Mouse (Mus musculus) stomach, postnatal 0 days (tissue): Measurements from ENCODE around the gene Ttll9. TPM values are rescaled to one million over a fixed set of nuclear protein-coding genes. Genes with fewer than 3 reads are reported as not detected.

Experiments used
- ATAC-seq: fragments of 200-750 bp; cut with Nextera tagmentation; 2 replicates; pipeline ENCODE4 v1.8.0; 2017; ENCODE audit not compliant: low FRiP score, low TSS enrichment
- DNase-seq: peaks from one replicate; pipeline ENCODE4 v3.0.0-alpha.2; 2016; ENCODE audit warnings: low spot score
- H3K27ac ChIP-seq: fragments of 300-500 bp; sonication (generic); replicated peaks from 2 replicates; pipeline ENCODE4 v1.5.1; 2014; ENCODE audit warnings: mild to moderate bottlenecking, control low read depth
- H3K27me3 ChIP-seq: fragments of 300-500 bp; sonication (generic); 2 replicates; pipeline ENCODE4 v1.6.1; 2014; ENCODE audit warnings: low read length; ENCODE audit not compliant: control insufficient read depth, insufficient read depth
- H3K36me3 ChIP-seq: fragments of 300-500 bp; sonication (generic); 2 replicates; pipeline ENCODE4 v1.6.1; 2014; ENCODE audit warnings: low read length, mixed read lengths; ENCODE audit not compliant: control insufficient read depth, insufficient read depth
- H3K4me1 ChIP-seq: fragments of 300-500 bp; sonication (generic); replicated peaks from 2 replicates; pipeline ENCODE4 v1.6.1; 2014; ENCODE audit warnings: antibody characterized with exemption; ENCODE audit not compliant: control insufficient read depth, insufficient read depth
- H3K4me2 ChIP-seq: fragments of 300-500 bp; sonication (generic); replicated peaks from 2 replicates; pipeline ENCODE4 v1.6.1; 2014; ENCODE audit warnings: low read depth, mild to moderate bottlenecking, control low read depth, moderate library complexity
- H3K4me3 ChIP-seq: fragments of 300-500 bp; sonication (generic); 2 replicates; pipeline ENCODE4 v1.5.1; 2014; ENCODE audit warnings: low read depth, low read length, control low read depth
- H3K9ac ChIP-seq: fragments of 300-500 bp; sonication (generic); 2 replicates; pipeline ENCODE4 v1.6.1; 2014; ENCODE audit warnings: mild to moderate bottlenecking, low read length, control low read depth, mixed read lengths
- H3K9me3 ChIP-seq: fragments of 300-500 bp; sonication (generic); 2 replicates; pipeline ENCODE4 v1.6.1; 2016; ENCODE audit warnings: low read length; ENCODE audit not compliant: control insufficient read depth
- CTCF ChIP-seq: IDR thresholded peaks from 2 replicates; pipeline ENCODE4 v1.5.1; 2016; ENCODE audit warnings: antibody characterized with exemption, low read depth, mild to moderate bottlenecking, moderate library complexity
- EP300 ChIP-seq: optimal IDR thresholded peaks from 2 replicates; pipeline ENCODE3; 2016; ENCODE audit warnings: antibody characterized with exemption
- WGBS: fragments of 180-500 bp; shearing (Covaris S2); extraction: QIAGEN DNeasy Blood & Tissue Kit; methylation state at CpG from one replicate; pipeline ENCODE4 v1.1.7; 2014; 5-methylcytosine and 5-hydroxymethylcytosine counted together
- polyA plus RNA-seq: library from polyadenylated mRNA; unstranded; fragments of >200 nt; fragmentation: Nextera tagmentation; extraction: Ambion mirVana; gene quantifications from 2 replicates; pipeline ENCODE4 v1.2.1, GENCODE M21; 2015

Ttll9 gene
- polyA plus RNA-seq, 1 experiment from 2014 or later, result not detected

DNA sequence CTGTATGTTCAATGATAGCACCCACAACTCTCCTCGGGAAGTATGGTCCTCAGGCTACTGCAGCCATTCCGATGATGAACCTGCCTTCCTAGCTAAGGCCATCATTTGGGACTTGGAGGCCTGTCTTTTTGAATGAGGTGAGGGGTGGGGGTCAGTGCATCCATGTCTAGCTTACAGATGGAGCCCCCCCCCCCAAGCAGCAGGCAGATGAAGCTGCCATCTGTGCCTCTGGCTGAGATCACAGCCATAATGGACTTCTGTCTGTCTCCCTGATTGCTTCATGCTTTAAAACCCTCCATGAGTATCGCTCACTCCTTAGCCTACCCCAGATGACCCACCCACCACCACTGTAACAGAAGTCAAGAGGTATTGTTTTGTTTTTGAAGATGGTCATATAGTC lies 57.1 kb downstream of the Ttll9 start:
- Histone ChIP-seq H3K4me3 (no peak overlapping the region), H3K4me1 (0 out of 2 replicates have a peak, but pooled peaks cover 2% of the 10 kb centered on the region), H3K27ac (no peak overlapping the region), H3K36me3 (no peaks in the 10 kb centered on the region), H3K4me2 (no peak overlapping the region), H3K9me3 (no peaks in the 10 kb centered on the region), H3K27me3 (no peaks in the 10 kb centered on the region), H3K9ac (no peak overlapping the region)
- TF ChIP-seq EP300, result no peak
- TF ChIP-seq CTCF, result no peak
- DNase-seq (no peak), ATAC-seq (no peak)
- 74% methylated on average over 3 of the region's 3 CpGs for WGBS

- Histone ChIP-seq H3K4me1 (no peaks in the 10 kb centered on the region), H3K4me2 (no peak overlapping the region), H3K9me3 (no peaks in the 10 kb centered on the region), H3K36me3 (no peaks in the 10 kb centered on the region), H3K4me3 (no peak overlapping the region), H3K9ac (no peak overlapping the region), H3K27ac (no peak overlapping the region), H3K27me3 (no peaks in the 10 kb centered on the region)
- ATAC-seq (no peak), DNase-seq (no peak)
- TF ChIP-seq EP300, result no peak
- no peak for TF ChIP-seq CTCF
- WGBS, result 69% methylated on average over 3 of the region's 3 CpGs
Measured at GRCm38 (mm10) chr2:153021163-153021562, 58.9 kb downstream of the Ttll9 start.

GRCm38 (mm10) chr2:153022855-153023254 lies 60.6 kb downstream of the Ttll9 start:
- H3K4me2 ChIP-seq, result no peak overlapping the region
- no peaks in the 10 kb centered on the region for H3K27me3 ChIP-seq
- no peak for DNase-seq
- no peak overlapping the region for H3K9ac ChIP-seq
- ATAC-seq, result no peak; the same call in 1 of the 2 replicates
- no peaks in the 10 kb centered on the region for H3K4me1 ChIP-seq
- no peaks in the 10 kb centered on the region for H3K9me3 ChIP-seq
- no peak overlapping the region for H3K27ac ChIP-seq
- H3K4me3 ChIP-seq, result no peak overlapping the region
- 48% methylated on average over 4 of the region's 4 CpGs for WGBS
- no peak for TF ChIP-seq CTCF
- no peak for TF ChIP-seq EP300
- H3K36me3 ChIP-seq, result no peaks in the 10 kb centered on the region

DNA sequence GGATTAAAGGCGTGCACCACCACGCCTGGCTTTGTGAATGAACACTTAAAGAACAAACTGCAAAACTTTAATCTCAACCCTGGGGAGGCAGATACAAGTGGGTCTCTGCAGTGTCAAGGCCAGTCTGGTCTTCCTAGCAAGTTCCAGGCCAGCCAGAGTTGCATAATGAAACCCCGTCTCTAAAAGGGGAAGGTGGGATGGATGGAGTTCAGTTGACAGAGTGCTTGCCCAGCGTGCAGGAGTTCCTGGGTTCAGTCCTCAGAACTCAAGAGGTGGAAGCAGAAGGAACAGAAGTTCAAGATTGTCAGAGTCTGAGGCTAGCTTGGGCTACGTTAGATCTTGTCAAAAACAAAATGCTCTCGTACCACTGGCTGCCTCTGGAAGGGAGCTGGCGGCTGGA lies 63.8 kb downstream of the Ttll9 start:
- H3K36me3 ChIP-seq, result no peaks in the 10 kb centered on the region
- H3K9ac ChIP-seq, result no peak overlapping the region
- ATAC-seq (no peak), DNase-seq (no peak)
- H3K27me3 ChIP-seq, result no peaks in the 10 kb centered on the region
- no peak for TF ChIP-seq CTCF
- TF ChIP-seq EP300, result no peak
- 76% methylated on average over 7 of the region's 7 CpGs for whole genome bisulfite sequencing
- no peak overlapping the region for H3K4me3 ChIP-seq
- H3K27ac ChIP-seq, result no peak overlapping the region
- H3K9me3 ChIP-seq, result no peaks in the 10 kb centered on the region
- no peaks in the 10 kb centered on the region for H3K4me1 ChIP-seq
- no peak overlapping the region for H3K4me2 ChIP-seq

- ATAC-seq, result no peak
- H3K9ac ChIP-seq, result no peak overlapping the region
- no peak for TF ChIP-seq EP300
- no peak for TF ChIP-seq CTCF
- H3K27me3 ChIP-seq, result peaks cover 7% of the 10 kb centered on the region; the same call in 1 of the 2 replicates
- no peak overlapping the region for H3K27ac ChIP-seq
- no peaks in the 10 kb centered on the region for H3K36me3 ChIP-seq
- 51% methylated on average over 4 of the region's 4 CpGs for WGBS
- H3K9me3 ChIP-seq, result no peaks in the 10 kb centered on the region
- no peak overlapping the region for H3K4me2 ChIP-seq
- no peaks in the 10 kb centered on the region; the same call in 1 of the 2 replicates for H3K4me1 ChIP-seq
- DNase-seq, result no peak
- no peak overlapping the region for H3K4me3 ChIP-seq
Measured at GRCm38 (mm10) chr2:153027501-153027900, 65.2 kb downstream of the Ttll9 start.

GRCm38 (mm10) chr2:153030422-153030821 lies 68.1 kb downstream of the Ttll9 start:
- WGBS, result 26% methylated on average over 4 of the region's 4 CpGs
- peaks cover 10% of the 10 kb centered on the region; the same call in 1 of the 2 replicates for H3K27me3 ChIP-seq
- H3K9ac ChIP-seq, result no peak overlapping the region

More at GRCm38 (mm10) chr2:153030422-153030821, 68.1 kb downstream of the Ttll9 start:
- no peaks in the 10 kb centered on the region; the same call in 1 of the 2 replicates for H3K4me1 ChIP-seq
- TF ChIP-seq CTCF (no peak), EP300 (no peak)
- no peaks in the 10 kb centered on the region for H3K9me3 ChIP-seq
- no peak overlapping the region for H3K4me3 ChIP-seq
- H3K27ac ChIP-seq, result no peak overlapping the region
- no peak for DNase-seq
- ATAC-seq, result no peak
- H3K4me2 ChIP-seq, result no peak overlapping the region
- no peaks in the 10 kb centered on the region for H3K36me3 ChIP-seq
